Mouse (Mus musculus) cerebellum, adult 11 months (tissue): ENCODE results near the gene Gss.
"Not testable (repeated sequence)": the region's sequence is repeated elsewhere in the genome, so short reads cannot be mapped to it uniquely, and the experiment has no call there.

Experiments
- DNase-seq: peaks from one replicate; pipeline ENCODE4 v3.0.0; 2022

Gene Gss

DNA sequence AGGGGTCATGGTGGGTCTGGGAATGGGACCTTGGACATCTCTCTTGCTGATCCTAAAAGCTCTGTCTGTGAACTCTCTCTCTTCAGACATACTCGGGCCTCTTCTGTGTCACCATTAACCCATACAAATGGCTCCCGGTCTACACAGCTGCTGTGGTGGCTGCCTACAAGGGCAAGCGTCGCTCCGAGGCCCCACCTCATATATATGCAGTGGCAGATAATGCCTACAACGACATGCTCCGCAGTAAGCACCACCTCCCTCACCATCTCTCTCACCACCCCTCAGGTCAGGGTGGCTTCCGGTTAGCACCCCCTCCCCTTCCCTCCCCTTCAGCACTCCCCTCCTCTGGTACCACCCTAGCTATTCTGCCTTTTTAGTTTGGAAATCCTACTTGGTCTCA is 21.3 kb upstream of the Gss start:
- DNase-seq = no peak

DNA sequence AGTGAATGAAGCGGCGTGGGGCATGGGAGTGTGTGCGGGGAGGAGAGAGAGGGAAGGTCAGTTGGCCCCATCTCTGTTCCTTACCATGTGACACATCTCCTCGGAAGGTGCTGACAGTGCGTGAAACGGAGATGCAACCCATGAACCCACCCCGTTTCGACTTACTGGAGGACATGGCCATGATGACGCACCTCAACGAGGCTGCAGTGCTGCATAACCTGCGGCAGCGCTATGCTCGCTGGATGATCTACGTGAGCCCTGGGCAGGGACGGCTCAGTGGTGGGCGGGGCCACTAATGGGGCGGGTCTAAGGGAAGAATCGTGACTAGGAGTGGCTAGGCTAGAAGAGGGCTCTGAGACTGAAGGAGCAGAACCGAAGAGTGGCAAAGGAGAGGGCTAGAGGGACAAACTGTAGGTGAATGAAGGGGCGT is 20.7 kb upstream of the Gss start:
- DNase-seq = peak; percentile 78

DNA sequence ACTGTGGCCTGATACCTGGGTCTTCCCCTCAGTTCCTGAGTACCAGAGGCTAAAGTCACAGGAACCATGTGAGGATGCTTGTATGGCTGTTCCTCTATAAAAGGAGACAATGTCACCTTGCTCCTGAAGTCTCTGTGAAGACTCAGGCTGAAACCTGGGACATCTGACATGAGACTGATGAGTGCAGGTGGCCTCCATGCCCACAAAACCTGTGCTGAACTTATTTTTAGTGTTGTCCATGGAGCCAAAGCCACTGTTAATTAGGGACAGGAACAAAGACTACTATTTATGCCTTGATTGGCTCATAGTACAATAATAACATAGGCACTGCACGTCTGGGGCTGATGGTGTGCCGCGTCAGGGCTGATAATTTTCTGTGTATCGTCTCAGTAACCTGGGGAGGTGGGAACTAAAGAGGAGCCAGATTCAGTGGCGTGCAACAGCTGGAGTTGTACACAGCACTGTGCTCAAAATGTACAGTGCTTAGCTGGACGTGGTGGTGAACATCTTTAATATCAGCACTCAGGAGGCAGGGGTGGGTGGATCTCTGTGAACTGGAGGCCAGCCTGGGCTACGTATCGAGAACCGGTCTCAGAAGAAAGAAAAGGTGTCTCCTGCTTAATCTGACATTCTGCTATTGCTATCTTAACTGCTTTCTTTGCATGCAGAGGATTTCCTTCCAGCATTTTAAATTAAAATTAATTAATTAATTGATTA is 19.4 kb upstream of the Gss start:
- no peak for DNase-seq

DNA sequence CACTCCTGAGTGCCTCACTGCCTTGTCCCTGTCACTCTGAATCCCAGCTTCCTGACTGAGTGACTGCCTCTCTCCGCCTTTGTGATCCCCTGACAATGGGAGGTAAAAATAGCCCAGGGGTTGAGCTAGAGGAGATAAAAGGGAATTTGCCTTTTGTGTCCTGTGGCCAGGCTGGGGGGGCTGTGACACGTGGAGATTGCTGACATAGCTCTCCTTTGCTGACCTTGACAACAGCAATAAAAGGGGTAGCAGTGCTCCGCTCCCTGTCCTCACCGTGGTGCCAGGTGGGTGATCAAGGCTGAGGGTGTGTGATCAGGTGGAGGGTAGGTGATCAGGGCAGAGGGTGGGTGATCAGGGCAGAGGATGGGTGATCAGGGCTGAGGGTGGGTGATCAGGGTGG is 18.4 kb upstream of the Gss start, which contains the start of gene Myh7b:
Myh7b (plus strand) TSS at position 235 of the 400 bp plus-strand sequence.
- no peak for DNase-seq

DNA sequence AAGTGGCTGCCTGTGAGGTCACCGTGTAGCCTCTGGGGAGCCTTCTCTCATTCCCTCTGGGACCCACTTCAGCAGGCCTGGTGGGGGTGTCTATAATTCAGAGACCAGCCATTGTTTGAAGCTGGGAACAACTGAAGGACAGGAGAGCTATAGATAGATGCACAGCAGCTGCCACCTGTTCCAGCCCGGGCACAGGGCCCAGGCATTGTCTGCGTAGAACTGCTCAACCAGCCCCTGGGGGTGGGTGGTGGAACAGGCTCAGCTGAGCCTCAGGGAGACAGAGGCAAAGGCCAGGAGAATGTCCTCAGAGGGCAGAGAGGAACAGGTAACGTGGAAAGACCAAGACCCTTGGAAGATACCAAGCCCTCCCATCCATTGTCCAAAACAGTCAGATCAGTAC is 13.8 kb upstream of the Gss start:
- DNase-seq = peak; percentile 71

DNA sequence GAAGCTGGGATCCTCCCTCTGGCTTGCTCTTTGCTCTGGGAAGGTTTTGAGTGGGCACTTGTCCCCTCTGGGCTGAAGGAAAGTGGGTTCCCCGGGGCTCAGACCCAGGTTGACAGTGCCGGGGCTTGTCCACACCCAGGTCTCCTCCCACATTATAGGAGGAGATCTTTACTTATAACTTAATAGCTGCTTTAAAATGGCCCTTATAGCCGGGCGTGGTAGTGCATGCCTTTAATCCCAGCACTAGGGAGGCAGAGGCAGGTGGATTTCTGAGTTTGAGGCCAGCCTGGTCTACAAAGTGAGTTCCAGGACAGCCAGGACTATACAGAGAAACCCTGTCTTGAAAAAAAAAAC is 12.6 kb upstream of the Gss start:
- DNase-seq = not testable (repeated sequence)

DNA sequence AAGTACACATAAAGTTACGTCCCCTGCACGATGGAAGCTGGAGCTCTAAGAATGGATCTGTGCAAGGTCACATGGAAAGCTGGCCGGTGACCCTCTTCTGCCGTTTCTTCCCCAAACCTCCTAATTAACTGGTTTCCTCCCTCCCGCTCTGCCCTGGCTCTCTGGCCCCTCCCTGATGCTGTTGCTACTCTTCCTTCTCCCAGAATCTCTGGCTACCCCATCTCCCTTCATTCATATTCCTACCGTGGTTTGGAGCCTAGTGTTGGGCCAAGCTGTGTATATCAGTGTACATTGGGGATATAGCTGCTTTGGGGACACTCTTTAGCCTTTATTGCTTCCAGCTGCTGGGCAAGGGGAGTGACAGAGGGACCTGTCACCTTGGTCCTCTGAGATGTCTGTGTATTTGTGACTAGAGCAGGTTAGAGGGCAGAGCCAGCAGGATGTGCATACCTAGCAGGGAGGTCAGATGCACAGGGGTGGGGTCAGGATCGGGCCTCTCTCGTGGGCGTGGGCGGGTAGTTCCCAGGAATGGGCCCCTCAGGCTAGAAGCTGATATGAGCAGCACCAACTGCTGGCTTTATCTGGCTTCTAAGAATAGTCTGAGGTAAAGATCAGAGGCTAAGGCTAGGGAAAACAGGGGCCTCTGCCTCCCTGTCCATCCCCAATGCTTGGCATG is 12.1 kb upstream of the Gss start:
- DNase-seq = no peak

DNA sequence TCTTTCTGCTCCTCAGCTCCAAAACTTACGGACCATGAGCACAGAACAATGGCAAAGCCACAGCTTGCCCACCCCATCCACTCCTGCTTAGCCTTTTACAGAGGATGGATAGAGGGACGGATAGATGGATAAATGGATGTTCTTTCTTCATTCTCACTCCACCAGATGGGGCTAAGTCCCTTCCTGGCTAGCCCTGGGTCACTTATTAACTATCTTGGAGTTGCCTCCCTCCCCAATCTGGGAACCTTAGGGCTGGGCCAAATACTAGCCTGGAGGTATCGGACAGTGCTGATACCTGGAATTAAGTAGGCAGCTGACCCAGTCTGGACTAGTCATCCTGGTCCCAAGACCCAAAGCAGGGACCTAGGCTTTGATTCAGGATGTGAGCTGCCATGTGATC is 11.1 kb upstream of the Gss start:
- no peak for DNase-seq

DNA sequence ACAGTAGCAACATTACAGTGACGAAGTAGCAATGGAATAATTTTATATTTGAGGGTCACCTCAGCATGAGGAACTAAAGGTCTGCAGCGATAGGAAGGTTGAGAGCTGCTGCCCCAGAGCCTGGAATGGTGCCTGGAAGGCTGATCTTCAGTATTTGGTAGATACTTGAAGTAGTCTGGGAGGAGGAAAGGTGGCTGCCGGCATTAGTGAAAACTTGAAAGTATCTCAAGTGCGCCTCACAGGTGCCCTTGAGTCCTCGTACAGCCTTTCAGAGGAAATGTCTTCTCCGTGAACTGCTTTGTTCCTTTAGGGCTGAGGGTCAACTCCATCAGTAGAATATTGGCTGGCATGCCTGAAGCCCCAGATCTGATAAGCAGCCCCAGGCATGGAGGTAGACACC is 2.9 kb upstream of the Gss start:
- no peak for DNase-seq

DNA sequence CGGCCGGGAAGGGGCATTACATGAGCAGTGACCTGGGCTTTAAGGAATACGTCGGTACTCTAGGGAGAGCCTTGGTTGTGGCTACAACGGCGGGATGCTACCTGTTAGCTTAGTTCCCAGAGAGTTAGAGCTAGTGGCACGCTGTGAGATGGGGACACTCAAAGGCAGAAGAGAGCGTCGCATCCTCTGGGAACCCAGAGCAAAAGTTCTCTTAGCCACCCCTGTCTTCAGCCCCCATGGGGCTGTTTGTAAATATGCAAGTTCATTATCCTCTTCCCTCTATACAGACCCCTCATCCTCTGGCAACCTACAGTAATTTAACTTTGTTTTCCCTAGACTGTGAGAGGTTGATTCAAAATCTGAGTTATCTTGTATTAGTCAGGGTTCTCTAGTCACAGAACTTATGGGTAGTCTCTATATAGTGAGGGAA is 259 bp upstream of the Gss start:
- no peak for DNase-seq

DNA sequence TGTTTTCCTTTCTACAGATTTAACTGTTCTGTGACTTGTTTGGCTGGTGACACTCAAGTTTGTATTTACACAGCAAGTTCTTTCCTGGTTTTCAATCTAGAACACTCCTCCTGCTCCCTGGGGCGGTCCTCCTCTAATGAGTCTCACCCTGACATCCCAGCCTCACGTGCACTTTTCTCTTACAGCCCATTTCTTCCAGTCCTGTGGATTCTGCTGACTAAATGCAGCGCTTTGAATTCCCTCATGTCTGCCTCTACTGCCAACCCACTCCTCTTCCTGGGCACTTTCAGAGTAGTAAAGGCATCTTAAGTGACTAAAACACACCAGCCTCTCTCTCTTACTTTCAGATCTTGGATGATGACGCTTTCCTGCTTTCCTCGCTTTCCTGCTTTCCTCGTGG is 934 bp downstream of the Gss start:
- no peak for DNase-seq

DNA sequence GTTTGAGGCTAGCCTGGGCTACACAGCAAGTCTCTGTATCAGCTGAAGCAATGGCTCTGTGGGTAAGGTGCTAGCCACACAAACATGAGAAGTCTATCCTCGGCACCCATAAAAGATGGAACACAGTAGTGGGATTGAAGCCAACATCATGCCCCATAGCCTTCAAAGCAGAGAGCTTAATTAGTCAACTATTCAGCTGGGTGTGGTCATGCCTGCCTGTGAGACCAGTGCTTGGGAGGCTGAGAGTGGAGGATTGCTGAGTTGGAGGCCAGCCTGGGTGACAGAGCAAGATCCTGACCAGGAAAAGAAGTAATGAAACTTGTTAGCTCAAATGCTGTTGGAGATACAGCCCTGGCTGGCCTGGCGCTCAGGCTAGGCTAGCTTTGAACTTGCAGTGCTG is 1.7 kb downstream of the Gss start:
- no peak for DNase-seq

DNA sequence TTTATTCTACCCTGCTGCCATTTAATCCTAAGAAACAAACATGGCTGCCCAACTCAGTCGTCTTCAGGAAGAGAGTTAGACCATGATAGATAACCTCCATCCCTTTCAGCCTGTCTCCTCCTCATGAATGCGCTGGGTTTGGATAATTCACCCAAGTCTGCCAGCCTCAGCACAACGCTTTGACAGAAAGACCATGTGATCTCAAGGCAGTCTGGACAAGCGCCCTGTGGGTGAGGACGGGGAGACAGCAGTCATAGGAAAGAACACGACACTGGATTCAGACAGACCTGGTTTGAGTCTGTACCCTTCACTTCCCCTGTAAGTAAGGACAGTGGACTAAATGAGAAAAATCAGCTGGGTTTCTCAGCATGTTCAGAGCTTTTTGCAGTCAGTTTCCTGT is 3.1 kb downstream of the Gss start:
- no peak for DNase-seq

DNA sequence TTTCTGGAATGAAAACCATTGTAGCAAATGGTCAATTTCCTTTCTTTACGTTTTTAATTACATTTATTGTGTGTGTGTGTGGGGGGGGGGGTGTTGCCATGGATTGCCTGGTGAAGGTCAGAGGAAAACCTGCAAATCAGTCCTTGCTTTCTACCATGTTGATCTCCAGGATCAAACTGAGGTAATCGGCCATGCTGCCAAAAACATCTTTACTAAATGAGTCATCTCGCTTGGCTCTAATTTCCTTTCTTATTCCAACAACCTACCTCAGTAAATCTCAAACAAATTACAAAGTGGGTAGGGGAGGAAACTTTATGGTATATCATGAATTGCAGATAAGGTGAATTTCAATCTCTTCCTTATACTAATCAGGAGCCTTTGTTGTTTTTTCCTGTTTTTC is 4.5 kb downstream of the Gss start:
- DNase-seq = no peak

DNA sequence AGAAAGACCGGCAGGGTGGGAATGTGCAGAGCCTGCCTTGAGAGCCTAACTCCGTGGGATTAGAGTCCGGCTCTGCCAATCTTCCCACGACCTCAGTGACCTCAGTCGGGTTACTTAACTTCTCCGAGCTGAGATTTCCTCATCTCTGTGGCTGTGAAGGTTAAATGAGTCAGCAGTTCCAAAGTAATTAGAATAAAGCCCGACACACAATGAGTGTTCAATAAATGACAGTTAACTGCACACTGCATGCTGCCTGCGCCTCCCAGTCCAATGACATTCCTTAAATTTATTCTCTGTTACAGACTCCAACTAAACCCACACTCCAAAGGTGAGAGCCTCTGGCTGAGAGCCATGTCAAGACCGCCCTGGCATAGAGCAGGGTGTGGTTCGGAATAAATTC is 7.1 kb downstream of the Gss start:
- DNase-seq = no peak

DNA sequence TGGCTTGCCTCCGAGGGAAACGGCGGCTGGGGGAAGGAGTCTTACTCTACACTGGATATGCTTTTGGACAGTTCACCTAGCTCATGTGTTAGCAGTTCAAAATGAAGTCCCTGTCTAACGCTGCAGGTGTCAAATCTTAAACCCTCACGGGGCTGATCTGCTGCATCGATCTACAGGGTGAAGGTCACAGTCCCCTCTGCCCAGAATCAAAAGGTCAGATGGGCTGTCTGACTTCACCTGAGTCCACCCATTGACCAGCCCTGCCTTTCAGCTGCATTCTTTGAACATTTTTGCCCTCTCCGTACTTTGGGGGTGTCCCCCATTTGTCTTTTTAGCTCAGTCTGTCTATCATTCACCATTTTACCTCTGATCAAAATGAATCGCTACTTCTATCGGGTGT is 7.5 kb downstream of the Gss start:
- no peak for DNase-seq

DNA sequence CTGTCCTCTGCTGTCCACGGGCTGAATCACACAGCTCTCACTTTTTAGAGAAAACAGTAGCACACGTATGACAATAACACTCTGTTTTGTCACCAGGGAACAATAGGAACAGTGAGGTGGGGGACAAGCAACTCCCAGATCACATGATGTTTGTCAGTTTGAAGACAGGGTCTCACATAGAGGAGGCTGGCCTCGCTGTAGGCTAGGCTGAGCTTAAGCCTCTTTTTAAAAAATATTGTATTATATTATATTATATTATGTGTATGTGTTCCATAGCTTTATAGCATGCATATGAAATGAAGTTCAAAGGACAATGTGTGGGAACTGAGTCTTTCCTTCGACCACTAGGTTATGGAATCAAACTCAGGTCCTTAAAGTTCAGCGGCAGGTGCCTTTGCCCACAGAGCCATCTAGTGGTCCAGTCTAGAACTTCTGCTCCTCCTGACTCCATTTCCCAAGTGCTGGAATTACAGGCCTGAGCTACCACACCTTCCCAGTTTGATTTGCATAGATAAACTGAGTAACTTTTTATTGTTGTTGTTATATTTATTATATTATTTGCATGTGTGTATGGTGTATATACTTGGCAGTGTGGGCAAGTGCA is 8.6 kb downstream of the Gss start:
- peak; percentile 55 for DNase-seq

DNA sequence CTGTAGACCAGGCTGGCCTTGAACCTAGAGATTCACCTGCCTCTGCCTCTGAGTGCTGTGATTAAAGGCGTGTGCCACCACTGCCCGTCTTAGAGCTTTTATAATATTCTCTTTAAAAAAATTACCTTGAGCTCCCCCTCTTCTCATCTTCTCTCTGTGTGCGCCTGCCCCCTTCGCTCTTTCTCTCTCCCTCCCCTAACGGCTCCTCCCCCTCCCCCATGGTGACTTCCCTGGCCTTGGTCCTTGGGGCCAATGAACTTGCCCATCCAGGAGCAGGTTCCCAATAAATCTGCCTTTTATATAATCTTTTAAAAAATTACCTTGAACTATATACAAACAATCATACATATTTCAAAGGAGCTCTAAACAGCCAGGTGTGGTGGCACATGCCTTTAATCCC is 9.6 kb downstream of the Gss start:
- no peak for DNase-seq

DNA sequence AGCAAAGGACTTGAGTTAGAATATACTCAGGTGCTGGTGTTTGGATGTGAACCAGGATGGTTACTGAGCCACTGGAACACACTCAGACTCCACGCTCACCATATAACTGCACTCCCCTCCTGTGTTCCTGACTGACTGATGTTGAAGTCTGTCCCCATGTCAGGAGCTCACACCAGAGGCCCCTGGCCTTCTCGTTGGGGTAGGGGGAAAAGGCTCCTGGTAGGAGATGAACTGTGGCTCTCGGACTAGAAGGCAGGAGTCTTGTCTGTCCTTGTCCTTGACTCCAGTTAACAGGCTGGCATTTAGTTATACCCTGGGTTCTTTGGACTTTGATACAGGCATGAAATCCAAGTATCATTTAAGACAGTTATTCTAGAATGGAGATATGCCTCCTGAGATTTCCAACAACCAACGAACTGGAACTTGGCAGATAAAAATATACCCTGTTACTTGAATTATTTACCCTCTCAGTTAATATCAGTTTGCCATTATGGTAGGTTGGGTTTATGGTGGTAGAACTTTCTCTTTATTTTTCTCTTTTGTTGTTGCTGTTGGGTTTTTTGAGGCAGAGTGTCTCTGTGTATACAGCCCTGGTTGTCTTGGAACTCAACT is 10.1 kb downstream of the Gss start:
- no peak for DNase-seq

DNA sequence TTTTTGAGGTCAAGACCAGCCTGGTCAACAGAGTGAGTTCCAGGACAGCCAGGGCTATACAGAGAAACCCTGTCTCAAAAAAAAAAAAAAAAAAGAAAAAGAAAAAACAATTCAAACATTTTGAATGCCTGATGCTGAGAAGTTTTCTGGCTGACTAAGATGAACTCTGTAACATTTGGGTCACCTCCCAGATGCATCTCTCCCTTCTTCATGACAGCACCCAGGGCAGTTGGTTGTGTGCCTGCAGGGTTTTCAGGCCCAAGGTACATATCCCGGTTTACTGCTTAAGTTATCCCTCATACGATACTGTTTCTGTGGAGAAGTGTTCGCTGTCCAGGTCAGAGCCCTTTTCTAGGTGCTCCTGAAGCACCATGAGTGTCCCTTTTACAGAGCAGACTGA is 12.3 kb downstream of the Gss start:
- DNase-seq = no peak

DNA sequence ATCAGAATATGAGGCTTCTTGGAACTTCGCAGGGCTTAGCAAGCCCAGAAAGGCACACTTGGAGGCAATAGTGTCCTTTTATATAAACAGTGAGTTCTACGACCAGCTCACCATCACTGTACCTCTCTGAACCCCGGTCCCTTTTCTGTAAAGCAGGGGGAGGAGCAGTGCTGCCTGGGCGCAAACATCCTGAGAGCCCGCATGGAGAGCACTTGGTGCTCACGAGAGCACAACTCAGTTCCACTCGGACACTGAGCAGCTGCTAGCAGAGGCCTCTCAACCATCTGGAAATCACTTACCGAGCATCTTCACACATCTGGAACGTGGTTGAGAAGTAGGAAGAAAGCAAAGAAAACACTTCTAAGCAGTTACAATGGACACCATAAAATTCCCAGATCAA is 16.0 kb downstream of the Gss start:
- DNase-seq = no peak

DNA sequence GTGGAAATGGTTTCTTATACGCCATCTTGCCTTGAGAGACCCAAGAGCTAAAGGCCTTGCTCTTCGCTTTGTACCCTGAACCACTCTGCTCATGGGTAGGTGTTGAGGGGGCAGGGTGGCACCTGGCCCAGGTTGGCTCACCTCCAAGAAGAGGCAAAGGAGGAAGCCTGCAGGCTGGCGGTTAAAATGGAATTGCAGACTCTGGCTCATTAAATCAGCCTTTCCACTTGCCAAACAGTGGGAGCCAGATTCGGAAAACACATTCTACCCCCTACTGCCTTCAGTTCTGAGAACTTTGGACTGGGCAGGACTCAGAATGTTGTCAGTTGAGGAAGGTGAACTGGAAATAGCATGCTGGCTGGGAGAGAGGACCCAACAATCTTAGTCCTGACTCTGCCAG is 17.9 kb downstream of the Gss start:
- peak; percentile 53 for DNase-seq

DNA sequence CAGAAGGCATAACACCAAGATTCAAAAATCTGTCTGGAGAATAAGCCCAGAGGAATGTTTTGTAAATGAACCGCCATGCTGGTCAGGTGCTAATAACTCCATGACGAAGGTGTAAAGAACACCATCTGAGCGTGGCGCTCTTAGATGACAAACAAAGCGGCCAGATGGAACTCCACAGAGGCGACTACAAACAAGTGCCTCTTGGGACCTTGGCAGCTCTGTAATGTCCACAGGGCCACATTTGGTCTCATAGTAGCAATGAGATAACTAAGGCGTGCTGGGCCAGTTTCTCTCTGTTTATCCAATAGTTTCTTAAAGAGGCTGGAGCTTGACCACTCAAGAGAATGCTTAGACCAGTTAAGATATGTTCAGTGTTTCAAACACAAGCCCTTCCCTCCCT is 18.6 kb downstream of the Gss start:
- DNase-seq = no peak

DNA sequence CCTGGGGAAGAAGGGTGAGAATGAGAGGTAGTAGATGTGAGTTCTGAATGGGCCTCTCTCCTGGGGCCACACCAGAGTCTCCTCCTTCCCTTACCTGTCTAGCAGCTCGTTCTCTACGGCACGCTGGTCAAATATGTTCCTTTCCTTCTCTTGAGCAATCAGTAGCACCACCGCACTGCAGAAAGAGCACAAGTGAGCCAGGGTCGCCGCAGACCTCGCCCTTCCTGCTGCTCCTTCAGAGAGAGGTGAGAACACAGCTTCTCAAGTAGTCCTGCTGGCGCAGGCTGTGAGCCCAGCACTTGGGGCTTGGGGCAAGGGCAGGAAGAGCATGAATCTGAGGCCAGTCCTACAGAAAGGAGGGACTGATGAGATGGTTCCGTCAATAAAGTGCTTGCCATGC is 19.6 kb downstream of the Gss start:
- DNase-seq = no peak
